Mouse (Mus musculus) thymus, postnatal 10 days (tissue): ENCODE measurements around the gene Ppp2r1b.
A peak's percentile ranks its signal among the peaks of the same experiment; 100 is the strongest.

Experiments
- DNase-seq, 2 experiments: peaks; one replicate each; pipeline ENCODE4 v3.0.0; 2021; ENCODE audit warnings: low spot score in 2 of 2

The Ppp2r1b gene

DNA sequence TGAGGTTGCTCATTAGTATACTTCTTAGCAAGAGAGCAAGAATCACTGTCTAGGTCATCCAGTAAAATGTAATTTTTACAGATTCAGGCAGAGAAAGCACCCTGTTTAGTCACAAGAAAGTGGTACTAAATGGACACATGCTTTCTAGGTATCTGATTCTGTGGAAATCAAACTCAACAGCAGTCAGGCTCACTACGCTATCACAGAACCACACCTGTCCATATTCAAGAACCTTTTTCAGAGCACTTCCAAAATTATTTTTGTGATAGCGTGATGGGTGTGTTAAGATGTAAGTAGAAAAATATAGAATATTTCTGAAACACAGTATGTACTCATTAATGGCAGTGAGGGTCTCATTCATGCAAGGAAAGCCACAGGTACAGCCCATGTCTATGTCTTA lies 74.5 kb downstream of the Ppp2r1b start:
- no peak for DNase-seq

DNA sequence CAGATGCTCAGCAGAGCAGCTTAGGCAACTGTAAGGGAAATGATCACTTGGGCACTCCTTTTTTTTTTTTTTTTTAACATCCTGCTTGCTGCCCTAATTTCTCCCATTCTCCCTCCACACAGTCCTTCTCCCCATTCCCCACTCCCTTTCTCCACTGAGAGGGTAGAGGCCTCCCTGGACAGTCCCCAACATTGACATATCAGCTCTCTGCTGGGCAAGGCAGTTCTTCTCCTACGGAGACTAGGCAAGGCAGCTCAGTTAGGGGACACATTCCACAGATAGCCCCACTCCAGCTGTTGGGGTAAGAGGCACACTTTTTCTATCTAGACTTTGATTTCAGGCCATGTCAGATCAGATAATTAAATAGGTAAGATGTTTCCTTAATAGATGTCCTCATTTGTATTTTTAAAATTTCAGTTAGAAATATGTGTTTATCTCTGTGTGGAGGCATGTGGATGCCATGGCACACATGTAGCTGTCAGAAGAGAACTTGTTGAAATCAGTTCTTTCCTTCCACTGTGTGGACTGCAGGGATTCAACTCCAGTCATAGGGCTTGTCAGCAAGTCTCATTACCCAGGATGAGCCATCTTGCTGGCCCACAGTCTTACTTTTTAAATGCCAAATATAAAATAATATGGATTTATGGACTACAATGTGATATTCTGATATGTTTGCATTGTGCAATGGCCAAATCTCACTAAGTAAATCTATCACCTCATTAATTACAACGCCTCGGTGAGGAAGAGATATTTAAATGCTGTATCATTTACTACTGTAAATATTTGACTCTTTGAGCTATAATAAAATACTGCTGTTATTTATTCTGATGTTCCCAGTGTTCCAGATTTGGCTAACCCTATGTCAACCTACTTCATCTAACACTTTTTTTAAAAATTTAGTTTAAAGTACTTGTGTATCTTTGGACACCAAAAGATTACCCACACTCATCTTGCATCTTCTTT lies 76.1 kb downstream of the Ppp2r1b start:
- DNase-seq: no peak

DNA sequence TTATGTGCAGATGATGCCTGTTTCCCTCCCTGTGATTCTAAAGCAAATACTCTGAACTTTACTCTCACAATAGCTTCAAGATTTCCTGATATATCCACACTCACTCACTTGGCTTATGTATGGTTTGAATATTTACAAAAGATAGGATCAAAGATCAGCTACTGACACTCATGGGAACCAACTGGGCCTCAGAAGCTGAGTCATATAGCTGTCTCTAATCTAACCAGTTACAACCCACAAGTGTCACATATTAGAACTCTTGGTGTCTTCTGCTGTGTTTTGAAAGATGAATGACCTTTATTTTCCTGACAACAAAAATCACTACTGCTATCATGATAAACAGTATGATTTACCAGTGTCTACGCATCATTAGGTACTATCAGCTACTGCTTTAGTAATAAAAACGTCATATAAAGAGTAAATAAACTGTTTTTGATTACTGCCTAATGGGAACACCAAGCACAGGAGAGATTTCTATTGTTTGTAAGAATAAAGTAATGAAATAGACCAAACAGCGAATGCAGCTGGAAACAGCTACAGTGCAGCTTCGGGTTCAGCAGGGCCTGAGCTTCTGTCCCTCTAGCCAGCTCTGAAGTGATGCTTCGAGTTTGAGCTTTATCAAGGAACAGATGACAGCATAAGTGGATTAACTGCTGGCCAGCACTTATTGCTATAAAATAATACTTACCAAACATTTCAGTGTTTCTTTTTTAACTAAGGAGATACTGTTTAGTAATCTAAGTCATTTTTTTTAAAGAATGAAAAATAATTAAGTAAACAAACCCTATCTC lies 77.5 kb downstream of the Ppp2r1b start:
- DNase-seq: no peak

DNA sequence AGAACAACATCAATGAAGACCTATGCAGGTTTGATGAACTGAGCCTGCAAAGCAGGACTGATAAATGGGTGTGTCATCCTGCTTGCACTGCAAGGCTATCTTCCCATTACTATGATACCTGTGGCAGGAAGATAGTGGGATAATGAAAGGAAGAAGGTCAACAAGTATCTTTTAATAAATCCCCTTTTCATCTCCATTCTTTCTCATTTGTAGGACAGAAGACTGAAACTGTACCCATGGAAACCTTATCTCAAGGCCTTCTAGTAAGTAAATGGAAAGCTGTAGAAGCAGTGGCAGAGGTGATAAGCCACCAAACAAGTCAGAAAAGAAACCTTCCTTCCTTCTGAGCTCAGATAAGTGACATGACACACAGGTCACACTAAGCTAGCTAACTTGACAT lies 79.4 kb downstream of the Ppp2r1b start:
- no peak for DNase-seq

DNA sequence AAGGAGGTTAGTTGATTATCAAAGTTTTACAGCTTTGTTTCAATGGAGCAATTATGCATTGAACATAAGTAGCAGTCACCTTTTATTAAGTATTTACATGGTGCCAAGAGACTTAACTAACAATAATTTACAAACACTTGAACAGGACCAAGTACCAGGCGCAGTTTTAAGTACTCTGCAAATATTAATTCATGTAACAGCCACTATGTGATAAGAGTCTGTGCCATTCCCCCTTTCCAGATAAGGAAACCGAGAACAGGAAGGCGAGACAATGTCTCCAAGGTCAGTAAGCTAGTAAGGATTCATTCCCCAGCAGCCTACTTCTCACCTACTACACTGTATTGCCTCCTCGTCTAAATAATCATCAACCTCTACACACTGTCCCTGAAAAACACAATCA lies 80.7 kb downstream of the Ppp2r1b start:
- no peak for DNase-seq

DNA sequence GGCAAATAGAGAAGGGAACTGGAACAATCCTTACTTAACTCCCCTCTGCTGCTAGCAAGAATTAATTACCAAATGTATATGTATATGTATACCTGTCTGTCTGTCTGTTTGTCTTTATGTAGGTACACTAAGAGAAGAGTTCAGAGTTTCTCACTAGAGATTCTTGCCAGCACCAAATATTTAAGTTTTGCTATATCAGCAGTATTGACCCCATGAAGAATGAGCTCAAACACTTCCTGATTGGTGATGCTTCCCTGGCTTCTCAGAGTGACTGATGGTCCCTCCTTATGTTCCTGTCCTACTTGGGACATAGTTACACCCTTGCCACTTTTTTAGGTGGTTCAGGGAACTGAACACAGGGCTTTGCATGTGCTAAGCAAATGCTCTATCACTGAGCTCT lies 84.9 kb downstream of the Ppp2r1b start:
- no peak for DNase-seq

DNA sequence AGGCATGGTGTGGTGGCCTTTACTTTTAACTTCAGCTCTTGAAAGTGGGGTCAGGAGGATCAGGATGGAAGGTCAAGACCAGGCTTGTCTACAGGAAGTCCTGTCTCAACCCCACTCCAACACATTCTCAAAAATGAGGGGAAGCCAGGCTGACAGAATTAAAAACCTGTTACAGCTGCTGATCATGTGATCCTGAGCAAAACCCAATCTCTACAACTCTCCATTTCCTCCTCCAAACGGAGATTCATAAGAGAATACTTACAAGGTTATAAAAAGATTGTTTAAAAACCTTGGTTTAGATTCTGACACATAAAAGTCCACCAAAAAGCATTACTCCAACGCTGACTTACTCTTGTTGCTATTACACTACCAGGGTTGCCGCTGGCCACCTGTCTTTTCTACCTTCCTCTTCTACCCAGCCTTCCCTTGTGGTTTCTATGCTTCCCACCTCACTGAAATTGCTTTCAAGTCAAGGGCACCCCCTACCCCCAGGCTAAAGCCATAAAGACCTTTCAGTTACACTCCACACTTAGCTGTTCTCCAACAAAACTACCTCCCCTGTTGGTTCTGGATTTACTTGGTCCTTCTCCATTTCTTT lies 96.8 kb downstream of the Ppp2r1b start:
- peak in 1 of 2 experiments; percentile 5 for DNase-seq

DNA sequence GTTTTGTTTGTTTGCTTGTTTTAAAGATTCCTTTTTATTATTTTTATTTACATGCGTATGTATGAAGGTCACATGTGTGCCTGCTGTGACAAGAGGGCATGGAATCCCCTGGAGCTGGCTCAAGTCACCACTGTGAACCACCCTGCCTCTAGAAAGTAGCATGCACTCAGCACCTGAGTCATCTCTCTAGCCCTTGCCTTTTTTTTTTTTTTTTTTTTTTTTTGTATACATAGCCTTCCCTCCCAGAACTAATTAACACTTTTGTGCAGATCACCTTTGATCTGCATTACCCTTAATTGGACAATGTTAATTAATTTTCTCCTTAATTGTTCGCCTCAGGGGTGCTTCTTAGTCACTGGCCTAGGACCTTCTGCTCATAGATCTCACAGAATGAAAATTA lies 97.6 kb downstream of the Ppp2r1b start:
- no peak for DNase-seq
